Mouse (Mus musculus) stomach, postnatal 0 days (tissue): ENCODE data around the gene Hoxb9.

Experiments used
- CTCF ChIP-seq: IDR thresholded peaks from 2 replicates; pipeline ENCODE4 v1.5.1; 2016; ENCODE audit warnings: antibody characterized with exemption, low read depth, mild to moderate bottlenecking, moderate library complexity
- EP300 ChIP-seq: optimal IDR thresholded peaks from 2 replicates; pipeline ENCODE3; 2016; ENCODE audit warnings: antibody characterized with exemption

DNA sequence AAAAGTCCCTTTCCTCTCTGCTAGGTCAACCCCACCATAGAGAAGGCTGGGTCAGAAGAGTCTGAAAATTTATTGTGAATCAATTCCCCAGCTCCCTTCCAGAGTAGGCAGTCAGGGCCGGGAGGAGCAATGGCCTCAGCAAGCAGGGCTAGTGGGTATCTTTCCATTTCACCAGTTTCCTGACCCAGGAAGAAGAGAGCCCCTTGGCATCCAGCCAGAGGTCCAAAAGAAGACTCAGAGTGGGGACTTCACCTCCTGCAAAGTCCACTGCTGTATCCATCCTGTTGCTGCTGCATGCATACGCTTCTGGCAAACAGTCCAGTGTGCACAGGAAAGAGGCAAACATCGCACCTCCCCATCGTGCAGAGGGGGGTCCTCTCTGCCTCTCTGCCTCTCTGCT is 4.6 kb downstream of the Hoxb9 start:
- TF ChIP-seq EP300 (no peak), CTCF (no peak)
